Mouse (Mus musculus): ENCODE results near the gene 6030468B19Rik. TPM values are rescaled to one million over a fixed set of nuclear protein-coding genes. Genes with fewer than 3 reads are reported as not detected.
A peak's percentile ranks its signal among the peaks of the same experiment; 100 is the strongest.

The 6030468B19Rik gene
- polyA plus RNA-seq, 1 experiment from 2014 or later, result 0.65 TPM

- Histone ChIP-seq H3K9ac (ENCODE audit: low read length) (no peak overlapping the region), H3K27ac (ENCODE audit: low read depth, low read length) (no peak overlapping the region), H3K9me3 (ENCODE audit: control insufficient read depth, low read length) (no peaks in the 10 kb centered on the region), H3K27me3 (ENCODE audit: control insufficient read depth, insufficient read depth, low read length) (no peaks in the 10 kb centered on the region), H3K4me2 (ENCODE audit: low read depth) (no peak overlapping the region), H3K36me3 (ENCODE audit: control insufficient read depth, insufficient read depth, low read length) (peaks cover 19% of the 10 kb centered on the region), H3K4me1 (ENCODE audit: control insufficient read depth, insufficient read depth, low read length) (no peaks in the 10 kb centered on the region; the same call in 1 of the 2 replicates), H3K4me3 (ENCODE audit: low read depth, low read length) (no peak overlapping the region)
- ATAC-seq (ENCODE audit: insufficient read depth, low FRiP score, low TSS enrichment), result no peak
- DNase-seq (ENCODE audit: low spot score), result no peak
- WGBS, result 90% methylated on average over 9 of the region's 9 CpGs
Observed at GRCm38 (mm10) chr11:117764319-117764718, 33.1 kb upstream of the 6030468B19Rik start.

GRCm38 (mm10) chr11:117765361-117765760 lies 32.1 kb upstream of the 6030468B19Rik start:
- no peak for ATAC-seq (ENCODE audit: insufficient read depth, low FRiP score, low TSS enrichment)
- no peaks in the 10 kb centered on the region for H3K27me3 ChIP-seq (ENCODE audit: control insufficient read depth, insufficient read depth, low read length)
- no peak overlapping the region for H3K27ac ChIP-seq (ENCODE audit: low read depth, low read length)
- 88% methylated on average over 5 of the region's 5 CpGs for WGBS
- peaks cover 13% of the 10 kb centered on the region for H3K36me3 ChIP-seq (ENCODE audit: control insufficient read depth, insufficient read depth, low read length)
- no peaks in the 10 kb centered on the region; the same call in 1 of the 2 replicates for H3K4me1 ChIP-seq (ENCODE audit: control insufficient read depth, insufficient read depth, low read length)
- H3K4me2 ChIP-seq (ENCODE audit: low read depth), result no peak overlapping the region
- no peaks in the 10 kb centered on the region for H3K9me3 ChIP-seq (ENCODE audit: control insufficient read depth, low read length)
- no peak overlapping the region for H3K9ac ChIP-seq (ENCODE audit: low read length)
- H3K4me3 ChIP-seq (ENCODE audit: low read depth, low read length), result no peak overlapping the region
- DNase-seq (ENCODE audit: low spot score), result no peak

- no peak overlapping the region for H3K4me2 ChIP-seq (ENCODE audit: low read depth)
- H3K4me3 ChIP-seq (ENCODE audit: low read depth, low read length), result no peak overlapping the region
- no peaks in the 10 kb centered on the region for H3K9me3 ChIP-seq (ENCODE audit: control insufficient read depth, low read length)
- ATAC-seq (ENCODE audit: insufficient read depth, low FRiP score, low TSS enrichment) (no peak), DNase-seq (ENCODE audit: low spot score) (no peak)
- no peaks in the 10 kb centered on the region; the same call in 1 of the 2 replicates for H3K4me1 ChIP-seq (ENCODE audit: control insufficient read depth, insufficient read depth, low read length)
- 88% methylated on average over 3 of the region's 3 CpGs for WGBS
- no peaks in the 10 kb centered on the region for H3K27me3 ChIP-seq (ENCODE audit: control insufficient read depth, insufficient read depth, low read length)
- no peak overlapping the region for H3K9ac ChIP-seq (ENCODE audit: low read length)
- H3K27ac ChIP-seq (ENCODE audit: low read depth, low read length), result no peak overlapping the region
- H3K36me3 ChIP-seq (ENCODE audit: control insufficient read depth, insufficient read depth, low read length), result peaks cover 9% of the 10 kb centered on the region
Observed at GRCm38 (mm10) chr11:117766275-117766674, 31.2 kb upstream of the 6030468B19Rik start.

- DNase-seq (ENCODE audit: low spot score) (no peak), ATAC-seq (ENCODE audit: insufficient read depth, low FRiP score, low TSS enrichment) (no peak)
- no peaks in the 10 kb centered on the region for H3K27me3 ChIP-seq (ENCODE audit: control insufficient read depth, insufficient read depth, low read length)
- H3K4me1 ChIP-seq (ENCODE audit: control insufficient read depth, insufficient read depth, low read length), result no peaks in the 10 kb centered on the region; the same call in 1 of the 2 replicates
- H3K4me2 ChIP-seq (ENCODE audit: low read depth), result no peak overlapping the region
- H3K27ac ChIP-seq (ENCODE audit: low read depth, low read length), result no peak overlapping the region
- H3K9me3 ChIP-seq (ENCODE audit: control insufficient read depth, low read length), result no peaks in the 10 kb centered on the region
- H3K4me3 ChIP-seq (ENCODE audit: low read depth, low read length), result no peak overlapping the region
- 88% methylated on average over 20 of the region's 20 CpGs for WGBS
- H3K36me3 ChIP-seq (ENCODE audit: control insufficient read depth, insufficient read depth, low read length), result peaks cover 3% of the 10 kb centered on the region
- H3K9ac ChIP-seq (ENCODE audit: low read length), result no peak overlapping the region
Observed at GRCm38 (mm10) chr11:117768725-117769682, 28.5 kb upstream of the 6030468B19Rik start.

DNA sequence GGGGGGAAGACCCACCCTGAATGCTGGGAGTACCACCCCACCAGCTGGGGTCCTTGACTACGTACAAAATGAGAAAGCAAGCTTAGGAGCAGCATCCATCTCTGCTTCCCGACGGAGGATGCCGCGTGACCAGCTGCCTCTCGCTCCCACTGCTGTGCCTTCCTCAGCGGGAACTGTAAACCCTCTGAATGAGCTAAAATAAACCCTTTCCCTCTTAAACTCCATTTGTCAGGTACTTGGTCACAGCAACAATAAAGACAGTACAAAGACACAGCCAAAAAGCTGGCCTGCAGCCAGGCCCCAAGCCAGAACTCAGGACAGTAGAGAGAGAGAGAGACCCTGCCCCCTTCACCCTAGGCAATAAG lies 27.8 kb upstream of the 6030468B19Rik start:
- Histone ChIP-seq H3K27me3 (ENCODE audit: control insufficient read depth, insufficient read depth, low read length) (no peaks in the 10 kb centered on the region), H3K4me3 (ENCODE audit: low read depth, low read length) (no peak overlapping the region), H3K27ac (ENCODE audit: low read depth, low read length) (no peak overlapping the region), H3K9ac (ENCODE audit: low read length) (no peak overlapping the region), H3K36me3 (ENCODE audit: control insufficient read depth, insufficient read depth, low read length) (no peaks in the 10 kb centered on the region; the same call in 1 of the 2 replicates), H3K4me2 (ENCODE audit: low read depth) (no peak overlapping the region), H3K4me1 (ENCODE audit: control insufficient read depth, insufficient read depth, low read length) (no peaks in the 10 kb centered on the region; the same call in 1 of the 2 replicates), H3K9me3 (ENCODE audit: control insufficient read depth, low read length) (no peaks in the 10 kb centered on the region)
- ATAC-seq (ENCODE audit: insufficient read depth, low FRiP score, low TSS enrichment), result no peak
- DNase-seq (ENCODE audit: low spot score), result peak; percentile 27
- 76% methylated on average over 7 of the region's 7 CpGs for WGBS

DNA sequence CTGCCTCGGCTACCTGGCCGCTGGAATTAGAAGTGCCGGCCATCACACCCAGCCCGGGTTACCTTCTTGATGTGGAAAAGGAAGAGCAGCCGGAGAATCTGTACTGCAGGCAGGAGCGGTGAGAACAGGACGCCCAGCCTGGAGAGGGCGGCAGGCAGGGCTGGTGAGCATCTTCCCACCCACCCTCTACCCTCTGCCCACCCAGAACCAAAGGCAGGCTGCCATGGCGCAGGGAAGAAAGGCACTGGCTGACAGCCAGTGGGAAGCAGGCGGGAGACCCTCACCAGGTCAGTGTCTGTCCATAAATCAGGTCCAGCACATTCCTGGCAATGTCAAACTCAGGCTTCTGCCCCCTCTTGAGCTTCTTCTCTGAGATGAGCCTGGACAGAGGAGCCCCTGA lies 27.1 kb upstream of the 6030468B19Rik start:
- Histone ChIP-seq H3K4me1 (ENCODE audit: control insufficient read depth, insufficient read depth, low read length) (no peaks in the 10 kb centered on the region; the same call in 1 of the 2 replicates), H3K9ac (ENCODE audit: low read length) (no peak overlapping the region), H3K4me2 (ENCODE audit: low read depth) (no peak overlapping the region), H3K4me3 (ENCODE audit: low read depth, low read length) (no peak overlapping the region), H3K27me3 (ENCODE audit: control insufficient read depth, insufficient read depth, low read length) (no peaks in the 10 kb centered on the region), H3K27ac (ENCODE audit: low read depth, low read length) (no peak overlapping the region), H3K36me3 (ENCODE audit: control insufficient read depth, insufficient read depth, low read length) (no peaks in the 10 kb centered on the region; the same call in 1 of the 2 replicates), H3K9me3 (ENCODE audit: control insufficient read depth, low read length) (no peaks in the 10 kb centered on the region)
- 88% methylated on average over 10 of the region's 10 CpGs for WGBS
- DNase-seq (ENCODE audit: low spot score) (no peak), ATAC-seq (ENCODE audit: insufficient read depth, low FRiP score, low TSS enrichment) (no peak)

- WGBS, result 93% methylated on average over 7 of the region's 7 CpGs
- no peaks in the 10 kb centered on the region; the same call in 1 of the 2 replicates for H3K36me3 ChIP-seq (ENCODE audit: control insufficient read depth, insufficient read depth, low read length)
- H3K4me3 ChIP-seq (ENCODE audit: low read depth, low read length), result no peak overlapping the region
- DNase-seq (ENCODE audit: low spot score), result no peak
- no peak for ATAC-seq (ENCODE audit: insufficient read depth, low FRiP score, low TSS enrichment)
- H3K4me2 ChIP-seq (ENCODE audit: low read depth), result no peak overlapping the region
- H3K9ac ChIP-seq (ENCODE audit: low read length), result no peak overlapping the region
- H3K9me3 ChIP-seq (ENCODE audit: control insufficient read depth, low read length), result no peaks in the 10 kb centered on the region
- H3K27ac ChIP-seq (ENCODE audit: low read depth, low read length), result no peak overlapping the region
- no peaks in the 10 kb centered on the region; the same call in 1 of the 2 replicates for H3K4me1 ChIP-seq (ENCODE audit: control insufficient read depth, insufficient read depth, low read length)
- H3K27me3 ChIP-seq (ENCODE audit: control insufficient read depth, insufficient read depth, low read length), result no peaks in the 10 kb centered on the region
Observed at GRCm38 (mm10) chr11:117772352-117772751, 25.1 kb upstream of the 6030468B19Rik start.

DNA sequence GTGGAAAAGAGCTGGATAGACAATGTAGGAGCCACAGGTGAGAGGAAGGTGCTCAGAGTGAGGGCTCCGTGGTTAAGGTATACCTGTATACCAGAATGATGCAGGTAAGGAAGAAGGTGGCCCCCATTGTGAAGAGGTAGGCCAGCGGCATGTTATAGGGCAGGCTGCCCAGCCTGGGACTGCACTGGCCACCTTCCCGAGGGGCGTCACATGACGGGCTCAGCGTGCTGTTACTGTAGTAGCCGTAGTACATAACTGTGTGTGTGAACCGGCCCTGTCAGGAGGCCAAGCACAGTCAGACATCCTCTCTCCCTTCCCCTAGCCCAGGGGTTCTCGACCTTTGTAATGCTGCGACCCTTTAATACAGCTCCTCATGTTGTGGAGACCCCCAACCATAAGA lies 22.5 kb upstream of the 6030468B19Rik start:
- ATAC-seq (ENCODE audit: insufficient read depth, low FRiP score, low TSS enrichment) (no peak), DNase-seq (ENCODE audit: low spot score) (no peak)
- H3K9me3 ChIP-seq (ENCODE audit: control insufficient read depth, low read length), result no peaks in the 10 kb centered on the region
- peaks cover 13% of the 10 kb centered on the region for H3K4me1 ChIP-seq (ENCODE audit: control insufficient read depth, insufficient read depth, low read length)
- H3K27me3 ChIP-seq (ENCODE audit: control insufficient read depth, insufficient read depth, low read length), result no peaks in the 10 kb centered on the region
- no peak overlapping the region for H3K27ac ChIP-seq (ENCODE audit: low read depth, low read length)
- no peak overlapping the region for H3K9ac ChIP-seq (ENCODE audit: low read length)
- H3K4me2 ChIP-seq (ENCODE audit: low read depth), result no peak overlapping the region
- WGBS, result 93% methylated on average over 10 of the region's 10 CpGs
- H3K4me3 ChIP-seq (ENCODE audit: low read depth, low read length), result no peak overlapping the region
- no peaks in the 10 kb centered on the region; the same call in 1 of the 2 replicates for H3K36me3 ChIP-seq (ENCODE audit: control insufficient read depth, insufficient read depth, low read length)

- Histone ChIP-seq H3K4me3 (ENCODE audit: low read depth, low read length) (no peak overlapping the region), H3K36me3 (ENCODE audit: control insufficient read depth, insufficient read depth, low read length) (no peaks in the 10 kb centered on the region; the same call in 1 of the 2 replicates), H3K27ac (ENCODE audit: low read depth, low read length) (no peak overlapping the region), H3K4me2 (ENCODE audit: low read depth) (no peak overlapping the region), H3K4me1 (ENCODE audit: control insufficient read depth, insufficient read depth, low read length) (peaks cover 19% of the 10 kb centered on the region), H3K9ac (ENCODE audit: low read length) (no peak overlapping the region), H3K27me3 (ENCODE audit: control insufficient read depth, insufficient read depth, low read length) (no peaks in the 10 kb centered on the region), H3K9me3 (ENCODE audit: control insufficient read depth, low read length) (no peaks in the 10 kb centered on the region)
- DNase-seq (ENCODE audit: low spot score) (no peak), ATAC-seq (ENCODE audit: insufficient read depth, low FRiP score, low TSS enrichment) (no peak)
- 95% methylated on average over 11 of the region's 13 CpGs for WGBS
Observed at GRCm38 (mm10) chr11:117775540-117775939, 21.9 kb upstream of the 6030468B19Rik start.

All from neural tube, embryonic 11.5 days (tissue).